Mouse (Mus musculus) ES-Bruce4 (cell line): ENCODE measurements around the gene Timm29.

Experiments
- CTCF ChIP-seq: IDR thresholded peaks from one replicate; pipeline ENCODE4 v1.8.1; 2011; ENCODE audit warnings: low read depth, low read length
- EP300 ChIP-seq: IDR thresholded peaks from 2 replicates; pipeline ENCODE4 v1.6.1; 2011; ENCODE audit warnings: low read depth, low read length; ENCODE audit not compliant: insufficient read depth

- TF ChIP-seq CTCF (no peak), EP300 (no peak)
These were observed 4.2 kb upstream of the Timm29 start for GRCm38 (mm10) chr9:21588350-21588749.
